Mouse (Mus musculus): Measurements from ENCODE around the gene Car1.
"Not testable (repeated sequence)": the region's sequence is repeated elsewhere in the genome, so short reads cannot be mapped to it uniquely, and the experiment has no call there.

The Car1 gene

DNA sequence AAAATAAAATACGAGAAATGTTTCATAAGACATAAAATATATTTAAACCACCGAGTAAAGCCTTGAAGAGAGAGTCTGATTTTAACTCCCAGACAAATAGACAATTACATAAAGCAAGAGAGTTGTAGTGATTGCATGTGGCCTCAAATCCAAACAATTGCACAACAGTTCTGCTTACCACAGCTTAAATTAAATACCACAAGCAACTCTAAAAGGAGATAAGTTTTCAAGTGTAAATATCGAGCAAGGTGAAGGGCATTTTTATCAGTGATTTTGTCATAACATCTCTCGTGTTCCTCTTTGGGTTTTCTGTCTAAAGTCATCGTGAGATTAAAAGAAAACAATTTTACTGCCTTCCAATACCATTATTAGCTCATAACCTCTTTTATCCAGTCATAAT is 25.0 kb downstream of the Car1 start:
- DNase-seq (ENCODE audit: low read depth) = not testable (repeated sequence)

DNA sequence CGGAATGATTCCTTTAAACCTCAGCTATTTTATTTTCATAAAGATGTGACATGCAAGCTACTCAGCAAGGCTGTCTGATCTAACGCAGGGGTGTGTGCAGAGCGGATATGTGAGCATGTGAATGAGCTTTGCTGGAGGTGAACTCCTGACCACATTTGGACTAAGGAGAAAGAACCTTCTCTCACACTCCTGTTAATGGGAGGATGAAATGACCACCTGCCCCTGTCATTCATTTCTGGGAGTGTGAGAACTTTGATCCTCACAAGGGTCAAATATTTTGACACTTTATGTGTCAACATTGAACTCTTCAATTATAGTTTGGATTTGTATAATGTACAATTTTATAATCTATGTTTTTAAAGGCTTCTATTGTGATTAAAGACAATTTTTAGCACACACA is 25.8 kb downstream of the Car1 start:
- not testable (repeated sequence) for DNase-seq (ENCODE audit: low read depth)

DNA sequence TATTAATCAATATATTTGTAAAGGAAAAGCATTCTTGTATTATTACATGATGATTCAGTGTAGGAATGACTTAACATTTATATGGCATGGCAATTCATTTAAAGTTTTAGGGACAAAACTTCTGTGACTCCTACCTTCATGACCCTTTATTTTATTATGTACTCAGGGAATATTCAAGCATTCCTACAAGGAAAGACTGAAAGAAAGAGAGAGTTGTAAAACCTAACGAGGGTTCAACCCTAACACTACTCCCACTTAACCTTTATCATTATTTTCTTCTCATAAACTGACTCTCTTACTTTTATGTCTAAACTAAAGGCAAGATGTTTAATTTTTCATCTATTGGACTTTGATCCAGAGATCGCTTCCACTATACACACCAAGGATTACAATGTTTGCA is 28.0 kb downstream of the Car1 start:
- no peak for DNase-seq (ENCODE audit: low read depth)

DNA sequence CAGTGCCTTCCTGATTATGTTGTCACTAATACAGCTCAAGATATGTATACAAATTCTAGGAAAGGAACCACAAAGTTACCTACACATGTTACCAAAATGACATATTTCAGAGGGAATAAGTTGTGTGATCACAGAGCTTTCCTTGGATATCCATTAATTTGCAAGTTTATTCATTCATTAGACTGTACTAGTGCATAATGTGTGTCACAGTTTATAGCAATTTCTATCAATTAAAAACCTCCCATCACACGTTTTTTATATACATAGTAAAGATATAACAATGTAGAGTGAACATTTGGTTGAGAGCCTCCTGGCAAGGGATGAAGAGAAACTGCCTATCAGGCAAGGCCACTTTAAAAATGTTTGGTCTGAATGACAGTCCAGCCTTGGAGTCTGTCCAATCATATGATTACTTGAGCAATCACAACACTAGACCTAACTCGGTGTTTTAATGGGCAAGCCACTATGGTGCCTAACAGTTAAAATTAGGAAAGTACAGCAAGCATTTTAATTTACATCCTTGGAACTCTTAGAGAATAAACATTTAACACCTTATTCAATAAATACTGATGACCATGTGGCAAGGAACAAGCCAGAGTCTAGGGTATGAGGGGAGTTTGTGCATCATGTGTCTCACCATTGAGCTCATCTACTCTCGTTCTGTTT is 31.5 kb downstream of the Car1 start:
- not testable (repeated sequence) for DNase-seq (ENCODE audit: low read depth)

DNA sequence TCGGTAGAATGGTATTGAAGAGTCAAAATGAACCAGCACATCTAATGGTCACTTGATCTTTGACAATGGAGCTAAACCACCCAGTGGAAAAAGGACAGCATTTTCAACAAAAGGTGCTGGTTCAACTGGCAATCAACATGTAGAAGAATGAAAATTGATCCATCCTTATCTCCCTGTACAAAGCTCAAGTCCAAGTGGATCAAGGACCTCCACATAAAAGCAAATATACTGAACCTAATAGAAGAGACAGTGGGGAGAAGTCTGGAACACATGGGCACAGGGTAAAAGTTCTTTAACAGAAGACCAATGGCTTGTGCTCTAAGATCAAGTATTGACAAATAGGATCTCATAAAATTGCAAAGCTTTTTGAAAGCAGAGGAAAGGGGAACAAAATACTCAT is 33.6 kb downstream of the Car1 start:
- not testable (repeated sequence) for DNase-seq (ENCODE audit: low read depth)

DNA sequence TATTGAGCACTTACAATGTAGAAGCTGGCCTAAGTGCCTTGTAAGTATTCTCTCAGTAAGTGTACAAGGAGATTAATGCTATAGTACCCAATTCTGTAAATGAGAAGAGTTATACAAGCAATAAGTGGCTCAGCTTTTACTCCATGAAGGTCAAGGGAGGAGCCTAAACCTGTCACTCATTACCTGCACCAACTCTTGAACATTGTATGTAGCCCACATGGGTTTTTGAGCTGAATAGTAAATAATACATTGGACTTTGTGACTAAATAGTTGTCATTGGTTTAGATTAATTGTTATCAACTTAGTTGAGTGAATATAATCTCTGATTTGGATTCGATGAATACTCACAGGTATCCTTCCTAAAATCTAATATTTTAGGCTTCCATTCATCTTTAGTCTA is 35.7 kb downstream of the Car1 start:
- DNase-seq (ENCODE audit: low read depth) = not testable (repeated sequence)

DNA sequence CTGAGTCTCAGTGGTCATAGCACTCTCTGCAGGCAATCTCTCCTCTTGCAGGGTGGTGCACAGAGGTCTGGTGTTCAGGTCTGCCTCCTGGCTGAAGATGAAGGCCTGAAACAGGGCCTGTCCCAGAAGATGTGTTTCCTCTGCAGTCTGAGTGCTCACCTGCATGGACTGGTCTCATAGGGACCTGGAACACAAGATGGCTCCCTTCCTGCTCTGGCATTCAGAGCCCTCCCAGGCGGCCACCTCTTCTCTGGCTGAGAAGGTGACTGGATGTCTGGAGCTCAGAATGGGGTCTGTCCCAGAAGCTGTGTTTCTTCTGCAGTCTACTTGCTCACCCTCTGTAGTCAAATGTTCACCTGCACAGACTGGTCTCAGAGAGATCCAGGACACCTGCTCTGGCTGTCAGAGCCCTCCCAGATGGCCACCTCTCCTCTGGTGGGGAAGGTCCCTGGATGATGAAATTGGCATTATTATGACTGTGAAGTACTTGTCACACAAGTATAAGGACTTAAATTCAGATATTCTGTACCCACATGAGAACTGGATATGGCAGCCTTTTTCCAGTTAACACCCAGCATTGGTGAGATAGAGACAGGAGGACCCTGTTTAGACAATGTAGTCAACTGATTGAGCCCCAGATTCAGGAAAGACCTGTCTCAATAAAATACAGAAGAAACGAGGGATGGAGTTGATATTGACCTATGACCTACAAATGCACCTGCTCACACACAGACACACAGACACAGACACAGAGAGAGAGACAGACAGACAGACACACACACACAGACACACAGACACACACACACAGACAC is 43.2 kb downstream of the Car1 start:
- no peak for DNase-seq (ENCODE audit: low read depth)

DNA sequence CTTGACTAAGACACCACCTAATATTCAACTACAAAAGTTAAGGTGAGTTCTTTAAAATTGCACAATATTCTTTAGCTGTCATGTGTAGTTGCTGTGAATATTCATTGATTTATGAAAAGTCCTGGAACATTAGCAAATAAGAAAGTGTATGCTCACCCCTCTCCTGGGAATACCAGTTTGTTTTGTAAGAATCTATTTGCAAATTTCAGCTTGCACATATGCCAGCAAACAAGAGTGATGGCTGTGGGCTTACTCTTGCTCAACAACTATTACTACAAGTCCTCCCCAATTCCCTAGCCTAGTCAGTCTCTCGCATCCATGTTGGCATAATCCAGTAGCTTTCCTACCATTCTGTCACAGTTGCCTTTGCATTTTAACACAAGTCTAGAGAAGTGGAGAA is 52.5 kb downstream of the Car1 start:
- DNase-seq (ENCODE audit: low read depth) = no peak

DNA sequence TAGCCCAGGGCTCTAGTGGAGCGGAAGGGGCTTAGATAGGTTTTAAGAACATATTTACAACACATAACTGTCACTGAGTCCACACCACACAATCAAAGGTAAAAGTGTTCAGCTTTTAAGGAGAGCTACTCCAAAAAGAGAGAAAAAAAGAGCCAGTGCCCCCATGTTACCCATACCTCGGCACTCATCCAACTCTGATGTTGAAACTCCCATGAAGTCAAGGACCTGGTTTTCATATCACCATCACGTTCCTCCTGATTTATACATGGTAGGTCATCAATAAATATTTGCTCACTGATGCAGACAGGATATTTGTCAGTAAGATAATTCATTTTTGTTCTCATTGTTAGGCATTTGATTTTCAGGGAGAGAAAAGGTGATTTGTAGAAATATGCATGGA is 62.1 kb downstream of the Car1 start:
- no peak for DNase-seq (ENCODE audit: low read depth)

DNA sequence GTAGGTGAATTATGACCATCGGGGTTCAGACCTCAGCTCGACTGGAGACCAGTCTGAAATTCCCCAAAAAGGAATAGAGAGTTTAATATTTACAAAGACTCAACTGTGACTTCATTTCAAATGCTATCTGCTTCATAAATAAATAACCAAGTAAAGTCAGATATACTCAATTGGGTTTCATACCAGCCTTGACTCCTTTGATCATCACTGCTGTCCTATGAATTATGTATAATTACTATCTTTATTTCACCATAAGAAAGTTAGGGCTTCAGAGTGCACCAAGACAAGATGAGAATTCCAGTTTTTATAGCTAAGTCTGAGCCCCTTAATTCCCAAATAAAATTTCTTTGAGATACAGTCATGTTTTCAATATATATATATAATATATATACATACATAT is 69.9 kb downstream of the Car1 start:
- no peak for DNase-seq (ENCODE audit: low read depth)

DNA sequence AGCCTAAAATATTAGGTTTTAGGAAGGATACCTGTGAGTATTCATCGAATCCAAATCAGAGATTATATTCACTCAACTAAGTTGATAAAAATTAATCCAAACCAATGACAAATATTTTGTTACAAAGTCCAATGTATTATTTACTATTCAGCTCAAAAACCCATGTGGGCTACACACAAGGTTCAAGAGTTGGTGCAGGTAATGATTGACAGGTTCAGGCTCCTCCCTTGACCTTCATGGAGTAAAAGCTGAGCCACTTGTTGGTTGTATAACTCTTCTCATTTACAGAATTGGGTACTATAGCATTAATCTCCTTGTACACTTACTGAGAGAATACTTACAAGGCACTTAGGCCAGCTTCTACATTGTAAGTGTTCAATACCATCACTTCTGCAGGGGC is 80.7 kb downstream of the Car1 start:
- not testable (repeated sequence) for DNase-seq (ENCODE audit: low read depth)

DNA sequence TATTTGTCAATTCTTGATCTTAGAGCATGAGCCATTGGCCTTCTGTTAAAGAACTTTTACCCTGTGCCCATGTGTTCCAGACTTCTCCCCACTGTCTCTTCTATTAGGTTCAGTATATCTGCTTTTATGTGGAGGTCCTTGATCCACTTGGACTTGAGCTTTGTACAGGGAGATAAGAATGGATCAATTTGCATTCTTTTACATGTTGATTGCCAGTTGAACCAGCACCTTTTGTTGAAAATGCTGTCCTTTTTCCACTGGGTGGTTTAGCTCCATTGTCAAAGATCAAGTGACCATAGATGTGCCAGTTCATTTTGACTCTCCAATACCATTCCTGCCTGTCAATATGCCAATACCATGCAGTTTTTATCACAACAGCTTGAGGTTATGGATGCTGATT is 82.7 kb downstream of the Car1 start:
- not testable (repeated sequence) for DNase-seq (ENCODE audit: low read depth)

Measured in naive thymus-derived CD4-positive, alpha-beta T cell, adult 2 months (primary cell).